Mouse (Mus musculus) gastrocnemius, postnatal 25 days (tissue): ENCODE measurements around the gene Gimap9. TPM values are rescaled to one million over a fixed set of nuclear protein-coding genes. Genes with fewer than 3 reads are reported as not detected.

ENCODE experiments used
- DNase-seq: peaks from one replicate; pipeline ENCODE4 v3.0.0; 2022
- total RNA-seq, 2 experiments: library from RNA; stranded (reverse); gene quantifications; 1 replicate in 1 of 2; 2 replicates in 1 of 2; pipeline ENCODE4 v1.2.3; 2021

Gene Gimap9
- total RNA-seq, 2 experiments from 2014 or later = 0.51 to 0.67 TPM

- no peak for DNase-seq
Measured at GRCm38 (mm10) chr6:48689320-48689719, 13.4 kb downstream of the Gimap9 start.

- no peak for DNase-seq
Measured at GRCm38 (mm10) chr6:48692962-48693361, 17.0 kb downstream of the Gimap9 start.

GRCm38 (mm10) chr6:48696830-48697554, 21.1 kb downstream of the Gimap9 start:
- no peak for DNase-seq

GRCm38 (mm10) chr6:48697555-48697930, 21.6 kb downstream of the Gimap9 start:
- no peak for DNase-seq

GRCm38 (mm10) chr6:48698066-48698856, 22.3 kb downstream of the Gimap9 start:
- no peak for DNase-seq

- DNase-seq = no peak
Measured at GRCm38 (mm10) chr6:48698888-48699287, 23.0 kb downstream of the Gimap9 start.

- DNase-seq = peak; percentile 39
Measured at GRCm38 (mm10) chr6:48700251-48701075, 24.5 kb downstream of the Gimap9 start.

GRCm38 (mm10) chr6:48702146-48702545, 26.2 kb downstream of the Gimap9 start:
- no peak for DNase-seq

GRCm38 (mm10) chr6:48702601-48703000, 26.7 kb downstream of the Gimap9 start:
- no peak for DNase-seq

GRCm38 (mm10) chr6:48704146-48704545, 28.2 kb downstream of the Gimap9 start:
- DNase-seq = no peak

GRCm38 (mm10) chr6:48706130-48706529, 30.2 kb downstream of the Gimap9 start:
- no peak for DNase-seq

- DNase-seq = no peak
Measured at GRCm38 (mm10) chr6:48718455-48718854, 42.5 kb downstream of the Gimap9 start, which contains the start of the genes Gm28053 and Gimap7. Gene Gm28053, plus strand, starts transcription at chr6:48718607. Gene Gimap7, plus strand, starts transcription at chr6:48718621.

- DNase-seq = no peak
Measured at GRCm38 (mm10) chr6:48720326-48720725, 44.4 kb downstream of the Gimap9 start.

GRCm38 (mm10) chr6:48723468-48723867, 47.5 kb downstream of the Gimap9 start:
- DNase-seq = no peak

GRCm38 (mm10) chr6:48725476-48725875, 49.5 kb downstream of the Gimap9 start:
- DNase-seq = no peak

GRCm38 (mm10) chr6:48727761-48728160, 51.8 kb downstream of the Gimap9 start:
- DNase-seq = no peak

Other genes with a start within 250 kb of the Gimap9 start
- gene Zfp467, start 230.3 kb upstream of the Gimap9 start, total RNA-seq = 10 to 100 TPM; 22.4 to 34.1 TPM
- gene Sspo, start 227.9 kb upstream of the Gimap9 start, total RNA-seq = under 1 TPM; 0.24 to 0.38 TPM
- gene Atp6v0e2, start 138.5 kb upstream of the Gimap9 start, total RNA-seq = 10 to 100 TPM; 43.0 to 45.0 TPM
- gene Lrrc61, start 121.3 kb upstream of the Gimap9 start, total RNA-seq = 10 to 100 TPM; 14.0 to 15.0 TPM
- gene Rarres2, start 103.3 kb upstream of the Gimap9 start, total RNA-seq = 10 to 100 TPM; 19.7 to 35.5 TPM
- not detected for gene Gm45021, start 86.5 kb upstream of the Gimap9 start, total RNA-seq
- 10 to 100 TPM; 21.0 to 23.0 TPM for gene Repin1, start 82.2 kb upstream of the Gimap9 start, total RNA-seq
- gene Gm44965, start 82.2 kb upstream of the Gimap9 start, total RNA-seq = 1 to 10 TPM in 1 of 2 experiments, not detected in 1; 1.5 TPM
- 1 to 10 TPM; 6.5 to 6.9 TPM for gene Zfp775, start 74.1 kb upstream of the Gimap9 start, total RNA-seq
- under 1 TPM; 0.24 to 0.38 TPM for gene AI854703, start 49.4 kb upstream of the Gimap9 start, total RNA-seq
- gene Gimap8, start 28.9 kb upstream of the Gimap9 start, total RNA-seq = 1 to 10 TPM; 2.1 to 3.0 TPM
- gene Gimap4, start 8.4 kb downstream of the Gimap9 start, total RNA-seq = 1 to 10 TPM; 5.1 to 7.7 TPM
- 10 to 100 TPM; 10.7 to 11.5 TPM for gene Gimap6, start 32.1 kb downstream of the Gimap9 start, total RNA-seq
- not detected for gene Gm28053, start 42.5 kb downstream of the Gimap9 start, total RNA-seq
- gene Gimap7, start 42.5 kb downstream of the Gimap9 start, total RNA-seq = not detected
- gene Gimap1, start 62.9 kb downstream of the Gimap9 start, total RNA-seq = 1 to 10 TPM; 2.5 to 5.0 TPM
- 1 to 10 TPM; 1.6 to 3.3 TPM for gene Gimap5, start 70.1 kb downstream of the Gimap9 start, total RNA-seq
- under 1 TPM in 1 of 2 experiments, not detected in 1; 0.32 TPM for gene Gimap3, start 94.7 kb downstream of the Gimap9 start, total RNA-seq
- gene Tmem176a, start 164.8 kb downstream of the Gimap9 start, total RNA-seq = 1 to 10 TPM; 4.3 to 4.9 TPM
- gene Tmem176b, start 165.4 kb downstream of the Gimap9 start, total RNA-seq = 10 to 100 TPM; 11.4 to 15.2 TPM
- not detected for gene Aoc1, start 196.8 kb downstream of the Gimap9 start, total RNA-seq